Mouse (Mus musculus): ENCODE data around the gene Ric3.
"Not testable (repeated sequence)": the region's sequence is repeated elsewhere in the genome, so short reads cannot be mapped to it uniquely, and the experiment has no call there.

The Ric3 gene

GRCm38 (mm10) chr7:109083113-109083812, at the start of gene Ric3:
TSS of gene Ric3 (minus strand) at chr7:109083331.
- peak; percentile 69 for DNase-seq (ENCODE audit: extremely low spot score)

DNA sequence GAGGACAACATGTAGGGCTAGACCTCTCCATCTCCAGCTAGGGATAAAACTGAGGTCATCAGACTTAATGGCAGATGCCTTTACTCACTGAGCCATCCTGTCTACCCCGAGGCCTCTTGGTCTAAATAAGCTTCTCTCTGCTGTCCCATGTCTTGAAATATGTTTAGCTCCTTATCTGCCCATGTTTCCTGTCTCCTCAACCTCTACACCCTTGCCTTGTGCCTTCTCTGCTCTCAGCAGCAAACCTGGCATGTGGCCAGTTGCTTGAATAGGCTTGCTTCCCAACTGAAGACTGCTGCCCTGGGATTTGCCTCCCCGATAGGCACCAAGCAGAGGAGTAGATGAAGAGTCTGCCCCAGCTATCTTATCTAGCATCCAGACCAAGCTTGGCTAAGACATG, 48.4 kb upstream of the Ric3 start:
- no peak for DNase-seq (ENCODE audit: extremely low spot score)

DNA sequence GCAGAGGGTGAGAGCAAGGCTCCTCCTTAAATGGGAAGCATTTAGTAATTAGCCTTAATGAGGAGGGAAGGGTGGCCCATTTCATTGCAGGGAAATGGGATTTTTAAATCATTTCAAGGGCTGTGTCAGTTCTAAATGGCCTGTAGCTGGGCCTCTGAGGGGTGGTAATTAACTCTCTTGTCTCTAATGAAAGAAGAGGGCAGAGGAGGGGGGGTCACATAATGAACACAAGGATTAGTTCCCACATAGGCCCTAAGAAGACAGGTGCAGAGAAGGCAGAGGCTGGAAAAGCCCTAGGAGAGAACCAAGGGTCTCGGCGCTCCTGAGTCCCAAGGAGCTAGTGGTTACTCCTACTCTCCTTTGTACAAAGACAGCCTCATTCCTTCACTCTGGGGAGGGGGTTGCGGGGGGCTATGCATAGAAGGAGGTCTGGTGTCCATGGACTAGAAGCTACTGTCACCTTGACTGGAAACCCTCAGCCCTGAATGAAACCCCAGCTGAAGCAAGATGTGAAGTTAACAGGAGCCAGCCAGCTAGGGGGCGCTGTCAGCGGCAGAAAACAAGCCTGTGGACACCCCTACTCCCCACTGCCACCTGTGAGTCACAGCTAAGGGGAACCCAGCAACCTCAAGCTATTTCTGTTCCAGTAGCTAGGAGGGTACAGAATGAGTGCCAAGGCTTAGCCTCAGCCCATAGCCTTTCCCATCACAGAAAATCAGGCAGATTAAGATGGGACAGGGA, 47.0 kb upstream of the Ric3 start:
- no peak for DNase-seq (ENCODE audit: extremely low spot score)

DNA sequence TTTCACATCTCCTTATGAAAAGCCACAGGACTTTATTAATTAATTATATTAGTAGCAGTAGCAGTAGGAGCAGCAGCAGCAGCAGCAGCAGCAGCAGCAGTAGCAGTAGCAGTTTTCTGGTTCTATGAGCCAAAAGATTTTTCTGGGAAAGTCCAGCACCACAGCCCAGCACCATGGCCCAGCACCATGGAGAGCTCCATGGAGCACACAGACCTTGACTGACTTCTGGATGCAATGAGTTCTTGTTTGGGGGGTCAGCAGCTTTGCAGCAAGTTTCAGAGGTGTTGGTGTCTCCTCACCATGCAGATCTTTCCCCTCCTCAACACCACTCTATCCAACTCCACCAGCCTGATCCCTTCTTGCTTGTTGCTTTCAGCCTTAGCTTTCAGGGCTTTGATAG, 46.3 kb upstream of the Ric3 start:
- DNase-seq (ENCODE audit: extremely low spot score): peak; percentile 40

- no peak for DNase-seq (ENCODE audit: extremely low spot score)
Measured at GRCm38 (mm10) chr7:109115929-109116328, 32.8 kb upstream of the Ric3 start.

GRCm38 (mm10) chr7:109115488-109115887, 32.4 kb upstream of the Ric3 start:
- DNase-seq (ENCODE audit: extremely low spot score): not testable (repeated sequence)

DNA sequence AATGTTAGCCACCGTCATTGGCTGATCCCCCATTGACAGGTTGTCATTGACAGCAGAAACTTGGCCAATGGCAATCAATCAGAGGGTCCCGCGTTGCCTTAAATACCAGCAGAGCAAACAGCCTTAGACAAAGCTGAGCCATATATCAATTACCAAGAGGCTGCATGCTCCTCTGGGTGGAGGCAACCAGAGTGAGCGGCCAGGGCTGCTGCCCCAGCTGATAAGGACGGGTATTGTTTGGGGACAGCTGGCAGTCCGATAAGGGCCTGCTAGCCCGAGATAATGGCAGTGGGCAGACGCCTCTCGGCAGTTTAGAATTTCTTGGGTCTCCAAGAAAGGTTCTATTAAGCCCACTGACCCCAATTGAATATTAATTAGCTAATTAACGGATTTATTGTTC, 31.8 kb upstream of the Ric3 start:
- DNase-seq (ENCODE audit: extremely low spot score): peak; percentile 47

DNA sequence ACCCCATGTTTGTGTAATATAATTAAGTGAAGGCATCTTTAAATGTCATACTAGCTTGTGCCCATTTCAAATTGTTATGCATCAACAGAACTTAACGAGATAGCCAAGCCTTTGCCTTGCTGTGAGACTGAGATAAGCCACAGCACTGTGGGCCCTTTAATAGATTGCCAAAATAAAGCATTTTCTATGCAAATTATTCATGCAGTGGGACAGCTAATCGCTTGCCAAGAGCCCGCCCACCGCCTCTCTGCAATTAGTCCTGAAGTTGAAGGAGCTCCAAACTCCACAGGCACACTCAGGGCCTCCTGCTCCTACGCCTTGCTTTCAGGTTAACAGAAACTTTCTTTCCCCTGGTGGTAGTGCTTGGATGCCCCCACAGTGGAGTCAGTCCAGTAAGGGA, 27.9 kb upstream of the Ric3 start:
- no peak for DNase-seq (ENCODE audit: extremely low spot score)

GRCm38 (mm10) chr7:109104894-109105293, 21.8 kb upstream of the Ric3 start:
- no peak for DNase-seq (ENCODE audit: extremely low spot score)

GRCm38 (mm10) chr7:109101167-109101566, 18.0 kb upstream of the Ric3 start:
- DNase-seq (ENCODE audit: extremely low spot score): no peak

DNA sequence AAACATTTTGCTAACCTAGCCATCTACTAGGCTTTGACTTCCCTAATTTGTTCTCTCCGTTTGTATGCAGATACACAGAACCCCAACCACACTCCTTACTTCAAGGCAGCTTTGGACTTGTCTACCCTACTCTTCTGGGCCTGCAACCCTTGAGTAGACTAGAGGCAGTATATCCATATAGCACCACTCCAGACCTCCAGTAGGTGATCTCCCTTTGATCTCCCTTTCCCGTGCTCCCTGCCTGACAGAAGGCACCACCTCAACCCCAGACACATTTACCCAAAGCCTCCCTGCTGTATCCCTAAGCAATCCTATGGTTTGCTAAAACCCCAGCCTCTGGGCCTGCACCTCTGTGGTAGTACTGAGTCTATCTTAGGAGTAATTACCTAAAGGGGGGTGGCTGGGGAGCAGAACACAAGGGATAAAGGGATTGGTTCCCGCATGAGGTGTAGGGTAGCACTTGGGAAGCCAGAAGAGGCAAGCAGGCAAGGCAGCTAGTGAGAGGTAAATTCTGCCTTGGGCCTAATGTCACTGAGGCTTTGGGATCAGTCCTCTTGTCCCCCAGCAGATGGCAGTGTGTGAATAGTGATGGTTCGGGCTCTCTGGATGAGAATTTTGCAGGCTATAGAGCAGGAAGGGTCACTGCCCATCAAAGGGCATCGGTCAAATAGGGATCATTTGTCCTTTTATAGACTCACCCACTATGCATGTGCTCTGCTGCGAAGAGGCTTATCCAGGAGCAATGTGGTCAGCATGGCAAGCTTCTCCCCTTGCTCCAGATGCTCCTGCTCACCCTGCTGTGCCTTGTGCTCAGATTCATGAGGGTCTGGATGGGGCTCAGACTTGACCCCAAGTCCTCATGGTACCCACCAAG, 15.3 kb upstream of the Ric3 start:
- DNase-seq (ENCODE audit: extremely low spot score): peak; percentile 63

- no peak for DNase-seq (ENCODE audit: extremely low spot score)
Measured at GRCm38 (mm10) chr7:109097203-109097602, 14.1 kb upstream of the Ric3 start.

DNA sequence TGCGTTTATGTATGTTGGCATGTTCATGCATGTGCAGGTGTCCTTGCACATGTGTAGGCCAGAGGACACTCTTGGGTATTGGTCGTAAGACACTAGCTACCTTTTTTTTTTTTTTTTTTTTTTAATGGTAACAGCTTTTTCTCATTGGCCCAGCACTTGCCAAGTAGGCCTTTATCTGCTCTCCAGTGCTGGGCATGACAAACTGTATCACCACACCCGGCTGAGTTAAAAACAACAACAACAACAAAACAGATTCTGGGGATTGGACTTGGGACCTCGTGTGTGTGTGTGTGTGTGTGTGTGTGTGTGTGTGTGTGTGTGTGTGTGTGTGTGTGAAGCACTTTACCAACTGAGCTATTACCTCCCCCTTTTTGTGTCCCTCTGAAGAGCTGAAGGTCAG, 13.5 kb upstream of the Ric3 start:
- no peak for DNase-seq (ENCODE audit: extremely low spot score)

GRCm38 (mm10) chr7:109094294-109094693, 11.2 kb upstream of the Ric3 start:
- DNase-seq (ENCODE audit: extremely low spot score): no peak

DNA sequence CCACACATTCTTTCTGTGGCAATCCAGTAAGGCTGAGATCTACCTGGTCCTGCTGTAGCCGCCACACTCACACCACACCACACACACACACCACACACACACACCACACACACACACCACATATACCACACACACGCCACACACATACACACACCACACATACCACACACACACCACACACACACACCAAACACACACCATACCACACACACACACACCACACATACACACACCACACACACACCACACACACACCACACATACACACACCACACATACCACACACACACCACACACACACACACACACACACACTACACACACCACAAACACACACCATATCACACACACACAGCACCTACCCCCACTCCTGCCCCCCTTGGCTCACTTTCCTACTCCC, 8.2 kb upstream of the Ric3 start:
- not testable (repeated sequence) for DNase-seq (ENCODE audit: extremely low spot score)

GRCm38 (mm10) chr7:109086946-109087345, 3.8 kb upstream of the Ric3 start:
- no peak for DNase-seq (ENCODE audit: extremely low spot score)

DNA sequence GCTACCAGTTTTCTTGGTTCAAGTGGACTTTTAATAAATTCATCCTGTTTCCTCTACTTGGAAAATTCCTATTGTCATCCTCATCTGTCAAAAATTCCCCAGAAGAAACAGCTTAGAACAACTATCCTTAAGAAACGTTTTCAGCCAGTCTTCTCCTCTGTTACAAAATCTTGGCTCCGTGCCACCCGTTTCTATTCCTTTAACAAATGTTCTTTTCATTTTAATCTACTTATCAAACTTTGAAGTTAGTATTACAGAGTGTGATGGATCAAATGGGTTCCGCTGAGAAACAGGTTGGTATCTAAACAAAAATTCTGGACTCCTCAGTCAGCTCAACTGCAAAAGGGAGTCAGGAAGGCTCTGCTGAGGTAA, 668 bp upstream of the Ric3 start:
- no peak for DNase-seq (ENCODE audit: extremely low spot score)

GRCm38 (mm10) chr7:109082269-109083112, 640 bp downstream of the Ric3 start:
- peak; percentile 46 for DNase-seq (ENCODE audit: extremely low spot score)

DNA sequence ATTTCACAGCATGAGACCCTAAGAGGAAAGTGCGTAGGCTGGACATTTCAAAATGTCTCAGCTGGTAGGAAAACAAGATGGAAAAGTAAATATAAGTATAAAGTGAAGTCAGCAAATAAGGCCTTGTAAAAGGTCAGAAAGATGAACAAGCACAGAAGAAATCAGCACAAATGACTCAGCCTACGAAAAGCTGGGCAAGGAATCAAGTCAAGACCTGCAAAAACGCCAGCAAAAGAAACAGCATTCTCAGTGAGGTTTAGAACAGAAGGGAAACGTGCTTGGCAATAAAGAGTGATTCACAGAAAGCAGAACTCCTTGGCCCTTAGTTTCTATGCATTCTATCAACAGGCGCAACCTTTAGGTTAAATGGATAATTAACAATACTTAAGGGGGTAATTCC, 10.8 kb downstream of the Ric3 start:
- no peak for DNase-seq (ENCODE audit: extremely low spot score)

DNA sequence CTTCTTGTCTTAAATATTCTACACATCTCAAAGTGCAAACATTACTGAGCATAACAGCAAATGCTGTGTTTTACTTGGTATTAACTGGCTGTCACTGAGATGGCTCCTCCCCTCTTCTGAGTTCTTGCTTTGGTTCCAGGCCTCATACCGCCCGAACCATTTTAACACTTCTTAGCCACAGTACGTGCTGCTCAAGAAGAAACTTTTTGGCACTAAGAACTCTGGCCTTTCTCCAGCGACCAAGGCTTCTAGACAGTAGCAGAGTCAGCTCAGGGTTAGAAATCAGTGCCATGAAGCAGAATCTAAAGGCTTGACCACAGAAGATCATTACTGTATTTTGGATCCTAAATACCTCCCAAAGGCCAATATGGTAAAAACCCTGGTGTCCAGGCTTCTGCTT, 13.5 kb downstream of the Ric3 start:
- DNase-seq (ENCODE audit: extremely low spot score): no peak

GRCm38 (mm10) chr7:109059536-109059935, 23.6 kb downstream of the Ric3 start:
- DNase-seq (ENCODE audit: extremely low spot score): no peak

DNA sequence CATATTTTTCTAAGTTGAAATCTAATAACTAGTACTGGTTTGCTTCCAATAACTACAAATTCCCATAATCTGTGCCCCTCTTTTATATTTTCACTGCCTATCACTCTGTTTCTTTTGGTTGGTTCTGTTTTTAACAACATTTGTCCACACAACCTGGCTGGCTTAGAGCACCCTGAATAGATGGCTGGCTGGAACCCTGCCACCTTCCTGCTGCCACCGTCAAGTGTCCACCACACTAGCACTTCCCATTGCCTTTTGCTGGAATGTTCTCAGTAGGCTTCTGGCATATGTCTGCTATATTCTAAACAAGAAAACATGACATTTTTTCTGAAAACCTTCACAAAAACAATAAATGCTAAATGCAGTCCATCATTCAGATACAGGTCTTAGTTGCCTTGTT, 32.3 kb downstream of the Ric3 start:
- DNase-seq (ENCODE audit: extremely low spot score): no peak

All from embryo, embryonic 9.5 days (tissue).